Mouse (Mus musculus) olfactory bulb, adult 2 months (tissue): ENCODE data around the gene Faah.

Experiments
- CTCF ChIP-seq: fragments of 200-500 bp; IDR thresholded peaks from 2 replicates; pipeline ENCODE4 v1.5.1; 2012; ENCODE audit warnings: low read depth, mild to moderate bottlenecking, low read length, moderate library complexity; ENCODE audit not compliant: insufficient read depth
- POLR2A ChIP-seq: fragments of 200-500 bp; IDR thresholded peaks from 2 replicates; pipeline ENCODE4 v1.6.1; 2012; ENCODE audit warnings: mild to moderate bottlenecking, low read depth, low read length, moderate library complexity; ENCODE audit not compliant: insufficient read depth

- no peak for TF ChIP-seq CTCF
- no peak for TF ChIP-seq POLR2A
Measured at GRCm38 (mm10) chr4:116010186-116010585, 7.5 kb downstream of the Faah start.
